Mouse (Mus musculus): ENCODE data around the gene Nr2e1. TPM values are rescaled to one million over a fixed set of nuclear protein-coding genes. Genes with fewer than 3 reads are reported as not detected.

Nr2e1 gene
- polyA plus RNA-seq, 1 experiment: 0.51 TPM

DNA sequence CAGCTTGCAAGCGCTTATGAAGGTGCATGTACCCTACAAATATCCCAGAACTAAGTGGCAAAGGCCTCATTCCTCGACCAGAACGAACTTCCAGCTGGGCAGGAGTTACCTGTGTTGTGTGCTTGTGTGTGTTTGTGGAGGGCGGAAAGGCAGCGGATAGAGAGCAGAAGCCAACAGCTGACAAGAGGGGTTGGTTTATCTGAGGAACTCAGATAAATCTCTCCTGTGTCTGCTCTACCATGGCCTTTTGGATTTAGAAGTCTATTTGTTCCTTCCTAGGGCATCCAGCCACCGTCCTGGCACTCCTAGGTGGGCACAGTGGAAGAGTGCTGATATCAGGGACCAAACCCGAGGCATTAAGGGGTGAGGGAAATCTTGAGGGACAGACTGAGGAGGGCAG is 9.8 kb upstream of the Nr2e1 start:
- Histone ChIP-seq H3K4me1 (ENCODE audit: control insufficient read depth, insufficient read depth, low read length) (peaks cover 12% of the 10 kb centered on the region), H3K36me3 (ENCODE audit: control insufficient read depth, insufficient read depth, low read length) (no peaks in the 10 kb centered on the region), H3K27ac (ENCODE audit: control insufficient read depth, insufficient read depth, low read depth, low read length) (no peak overlapping the region), H3K27me3 (ENCODE audit: control insufficient read depth, insufficient read depth, low read length) (peaks cover 7% of the 10 kb centered on the region), H3K4me3 (ENCODE audit: control insufficient read depth, low read depth, low read length) (no peak overlapping the region)
- TF ChIP-seq POLR2A (IDR thresholded peaks at IDR 0.05; ENCODE audit: control insufficient read depth, low read depth, low read length) (no peak), CTCF (IDR thresholded peaks at IDR 0.05; ENCODE audit: control insufficient read depth, insufficient read depth, insufficient replicate concordance, low read depth, low read length) (no peak)

DNA sequence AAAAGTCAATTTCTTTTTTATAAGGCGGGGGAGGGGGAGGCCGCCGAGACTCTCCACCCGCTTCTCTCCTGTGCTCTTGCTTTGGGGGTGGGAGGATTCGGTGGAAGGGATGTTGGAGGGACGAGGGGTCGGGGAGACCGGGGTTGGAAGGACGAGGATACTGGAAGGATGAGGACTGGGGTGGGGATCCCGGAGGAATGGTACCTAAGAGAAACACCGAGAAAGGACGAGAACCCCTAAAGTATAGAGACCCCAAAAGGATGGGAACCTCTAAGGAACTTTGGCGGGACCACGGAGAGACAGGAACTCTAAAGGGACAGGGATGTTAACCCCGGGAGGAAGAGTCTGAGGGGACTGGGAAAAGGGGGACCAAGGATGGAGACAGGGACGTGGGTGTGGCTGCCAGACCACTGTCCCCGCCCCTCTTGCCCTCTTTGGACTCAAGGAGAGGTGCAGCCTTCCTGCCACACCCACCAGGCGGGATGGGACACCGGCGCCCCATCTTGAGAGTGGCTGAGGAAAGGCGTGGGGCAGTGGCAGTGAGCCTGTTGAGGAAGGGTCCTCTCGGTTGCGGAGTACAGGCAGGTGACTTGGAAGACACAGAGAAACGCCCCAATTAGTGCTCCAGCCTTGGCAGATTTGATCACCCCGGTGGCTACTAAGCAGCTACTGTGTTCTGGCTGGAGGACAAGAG is 8.7 kb upstream of the Nr2e1 start:
- peaks cover 7% of the 10 kb centered on the region for H3K27me3 ChIP-seq (ENCODE audit: control insufficient read depth, insufficient read depth, low read length)
- peaks cover 12% of the 10 kb centered on the region for H3K4me1 ChIP-seq (ENCODE audit: control insufficient read depth, insufficient read depth, low read length)
- TF ChIP-seq POLR2A (IDR thresholded peaks at IDR 0.05; ENCODE audit: control insufficient read depth, low read depth, low read length): no peak
- no peak for TF ChIP-seq CTCF (IDR thresholded peaks at IDR 0.05; ENCODE audit: control insufficient read depth, insufficient read depth, insufficient replicate concordance, low read depth, low read length)
- no peaks in the 10 kb centered on the region for H3K36me3 ChIP-seq (ENCODE audit: control insufficient read depth, insufficient read depth, low read length)
- no peak overlapping the region; the same call in 1 of the 2 replicates for H3K4me3 ChIP-seq (ENCODE audit: control insufficient read depth, low read depth, low read length)
- H3K27ac ChIP-seq (ENCODE audit: control insufficient read depth, insufficient read depth, low read depth, low read length): no peak overlapping the region

DNA sequence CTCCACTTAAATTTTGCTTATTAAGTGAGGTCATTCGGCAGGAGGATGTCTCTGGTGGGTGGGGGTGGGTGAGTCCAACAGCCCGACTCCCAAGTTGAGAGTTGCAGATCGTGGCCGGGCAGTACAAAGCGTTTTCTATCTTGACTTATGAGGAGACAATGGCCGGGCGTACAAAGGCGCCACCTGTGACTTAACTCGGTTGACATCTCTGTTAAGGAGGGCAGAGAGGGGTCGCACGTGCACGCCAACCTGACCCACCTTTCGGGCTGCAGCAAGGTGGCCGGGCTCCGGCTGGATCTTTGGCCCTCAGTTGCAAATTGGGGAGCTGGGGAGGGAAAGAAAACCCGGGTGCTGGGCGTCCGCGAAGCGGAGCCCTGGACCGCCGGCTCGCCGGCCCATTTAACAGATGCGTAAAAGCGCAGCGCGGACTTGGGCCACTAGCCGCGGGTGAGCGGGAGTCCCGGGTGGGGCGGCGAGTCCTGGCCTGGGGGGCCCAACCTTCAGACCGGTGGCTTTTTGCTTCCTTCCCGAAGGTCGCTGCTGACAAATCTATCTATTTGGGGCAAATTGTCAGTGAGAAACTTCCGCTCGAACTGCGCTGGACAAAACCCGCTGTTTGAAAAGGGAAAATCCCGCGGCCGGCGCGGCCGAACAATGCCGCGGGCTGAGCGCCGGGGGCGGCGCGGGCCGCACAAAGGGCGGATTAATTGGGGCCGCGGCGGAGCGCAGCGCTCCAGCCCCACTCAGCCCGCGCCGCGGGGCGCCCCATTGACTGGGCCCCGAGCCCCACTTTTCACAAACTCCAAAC is 8.0 kb upstream of the Nr2e1 start:
- Histone ChIP-seq H3K27ac (ENCODE audit: control insufficient read depth, insufficient read depth, low read depth, low read length) (no peak overlapping the region), H3K4me1 (ENCODE audit: control insufficient read depth, insufficient read depth, low read length) (peaks cover 12% of the 10 kb centered on the region), H3K36me3 (ENCODE audit: control insufficient read depth, insufficient read depth, low read length) (no peaks in the 10 kb centered on the region), H3K4me3 (ENCODE audit: control insufficient read depth, low read depth, low read length) (peak overlapping the region; percentile 22; the same call in 1 of the 2 replicates), H3K27me3 (ENCODE audit: control insufficient read depth, insufficient read depth, low read length) (peaks cover 7% of the 10 kb centered on the region)
- TF ChIP-seq CTCF (IDR thresholded peaks at IDR 0.05; ENCODE audit: control insufficient read depth, insufficient read depth, insufficient replicate concordance, low read depth, low read length): no peak
- TF ChIP-seq POLR2A (IDR thresholded peaks at IDR 0.05; ENCODE audit: control insufficient read depth, low read depth, low read length): no peak

DNA sequence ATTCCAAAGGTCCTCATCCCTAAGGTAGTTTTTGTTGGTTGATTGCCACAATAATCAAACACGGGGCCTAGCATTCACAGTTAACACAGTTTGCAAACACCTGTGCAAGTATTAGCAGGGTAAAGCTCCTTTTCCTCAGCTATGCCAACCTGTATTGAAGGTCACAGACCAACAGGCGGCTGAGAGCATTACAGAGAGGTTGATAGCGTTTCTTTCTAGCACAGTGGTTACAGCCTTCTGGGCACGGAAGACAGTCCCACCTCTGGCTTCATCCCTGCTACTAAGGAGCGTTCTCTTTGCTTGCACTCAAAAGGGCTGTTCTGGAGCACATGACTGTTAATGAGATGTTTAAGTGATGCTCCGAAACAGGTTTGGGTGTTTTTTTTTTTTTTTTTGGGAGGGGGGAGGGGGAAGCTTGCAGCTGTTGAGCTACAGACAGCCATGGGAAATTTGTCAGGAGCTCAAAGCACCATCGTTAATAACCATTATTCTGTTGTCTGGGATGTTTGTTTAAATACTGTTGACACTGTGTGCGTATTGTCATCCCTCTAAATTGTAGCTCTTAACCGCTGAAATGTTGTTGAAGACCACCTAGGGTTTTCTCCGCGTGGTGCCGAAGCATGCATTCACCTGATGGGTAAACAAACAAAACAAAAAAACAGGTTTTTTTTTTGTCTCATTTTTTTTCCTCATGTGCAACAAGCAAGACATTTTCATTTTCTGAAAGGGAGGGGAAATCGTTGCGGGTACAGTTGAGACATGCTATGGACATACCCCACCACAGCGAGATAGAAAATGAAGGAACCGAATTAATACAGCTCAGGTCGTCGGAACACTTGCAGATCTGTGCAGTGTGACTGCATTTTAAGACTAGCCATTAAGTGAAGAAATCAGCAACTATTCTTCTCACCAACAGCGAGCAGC is 7.1 kb upstream of the Nr2e1 start:
- no peaks in the 10 kb centered on the region for H3K36me3 ChIP-seq (ENCODE audit: control insufficient read depth, insufficient read depth, low read length)
- peaks cover 7% of the 10 kb centered on the region for H3K27me3 ChIP-seq (ENCODE audit: control insufficient read depth, insufficient read depth, low read length)
- no peak overlapping the region for H3K27ac ChIP-seq (ENCODE audit: control insufficient read depth, insufficient read depth, low read depth, low read length)
- peaks cover 12% of the 10 kb centered on the region for H3K4me1 ChIP-seq (ENCODE audit: control insufficient read depth, insufficient read depth, low read length)
- no peak overlapping the region for H3K4me3 ChIP-seq (ENCODE audit: control insufficient read depth, low read depth, low read length)
- TF ChIP-seq CTCF (IDR thresholded peaks at IDR 0.05; ENCODE audit: control insufficient read depth, insufficient read depth, insufficient replicate concordance, low read depth, low read length) (no peak), POLR2A (IDR thresholded peaks at IDR 0.05; ENCODE audit: control insufficient read depth, low read depth, low read length) (no peak)

DNA sequence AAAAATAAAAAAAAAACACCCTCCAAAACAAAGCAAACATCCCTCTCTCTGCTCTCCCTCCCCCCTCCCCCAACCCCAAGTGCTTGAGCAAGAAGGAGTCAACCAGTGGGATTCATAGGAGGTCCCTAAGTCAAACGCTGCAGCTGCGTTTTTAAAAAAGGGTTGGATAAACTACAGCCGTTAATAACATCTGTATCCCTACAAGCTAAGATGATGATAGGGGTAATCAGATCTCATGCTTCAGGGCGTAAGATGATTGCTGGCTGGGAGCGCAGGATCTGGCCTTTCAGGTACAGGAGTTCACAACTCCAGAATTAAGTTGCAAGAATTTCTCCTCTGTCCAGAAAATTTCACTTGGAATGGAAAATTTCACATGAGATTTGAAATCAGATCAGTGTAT is 6.1 kb upstream of the Nr2e1 start:
- no peak overlapping the region for H3K4me3 ChIP-seq (ENCODE audit: control insufficient read depth, low read depth, low read length)
- H3K36me3 ChIP-seq (ENCODE audit: control insufficient read depth, insufficient read depth, low read length): no peaks in the 10 kb centered on the region
- peaks cover 13% of the 10 kb centered on the region for H3K4me1 ChIP-seq (ENCODE audit: control insufficient read depth, insufficient read depth, low read length)
- H3K27ac ChIP-seq (ENCODE audit: control insufficient read depth, insufficient read depth, low read depth, low read length): no peak overlapping the region
- TF ChIP-seq CTCF (IDR thresholded peaks at IDR 0.05; ENCODE audit: control insufficient read depth, insufficient read depth, insufficient replicate concordance, low read depth, low read length) (no peak), POLR2A (IDR thresholded peaks at IDR 0.05; ENCODE audit: control insufficient read depth, low read depth, low read length) (no peak)
- peaks cover 7% of the 10 kb centered on the region for H3K27me3 ChIP-seq (ENCODE audit: control insufficient read depth, insufficient read depth, low read length)

DNA sequence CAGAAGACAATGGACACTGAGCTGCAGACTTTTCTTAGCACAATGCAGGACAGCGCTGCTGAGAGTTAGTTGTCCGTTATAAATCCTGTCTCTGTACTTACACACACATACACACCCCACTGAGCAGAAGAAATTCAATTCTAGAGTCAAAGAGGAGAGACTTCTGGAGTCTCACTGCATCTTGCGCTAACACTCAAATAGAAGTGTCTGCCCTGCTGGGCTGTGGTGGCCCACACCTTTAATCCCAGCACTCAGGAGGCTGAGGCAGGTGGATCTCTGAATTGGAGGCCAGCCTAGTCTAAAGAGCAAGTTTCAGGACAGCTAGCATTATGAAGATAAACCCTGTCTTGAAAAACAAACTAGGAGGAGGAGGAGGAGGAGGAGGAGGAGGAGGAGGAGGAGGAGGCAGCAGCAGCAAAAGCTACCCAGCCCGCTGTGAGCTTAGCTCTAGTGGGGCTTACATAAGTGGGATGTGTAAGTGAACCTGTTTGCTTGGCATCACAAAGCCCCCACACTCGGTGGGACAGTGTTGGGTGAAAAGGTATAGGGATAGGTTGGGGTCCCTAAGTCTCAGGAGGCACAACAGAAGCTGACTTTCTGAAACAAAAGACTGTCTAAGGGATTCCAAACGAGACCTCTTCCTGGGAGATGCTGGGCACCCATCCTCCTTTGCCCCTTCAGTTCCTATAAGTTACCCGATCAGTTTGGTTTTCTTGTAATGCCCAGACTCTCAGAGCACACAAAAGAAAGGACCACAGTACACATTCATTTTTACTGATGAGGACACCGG is 4.7 kb upstream of the Nr2e1 start:
- no peak for TF ChIP-seq POLR2A (IDR thresholded peaks at IDR 0.05; ENCODE audit: control insufficient read depth, low read depth, low read length)
- no peak for TF ChIP-seq CTCF (IDR thresholded peaks at IDR 0.05; ENCODE audit: control insufficient read depth, insufficient read depth, insufficient replicate concordance, low read depth, low read length)
- no peak overlapping the region for H3K4me3 ChIP-seq (ENCODE audit: control insufficient read depth, low read depth, low read length)
- H3K27ac ChIP-seq (ENCODE audit: control insufficient read depth, insufficient read depth, low read depth, low read length): no peak overlapping the region
- no peaks in the 10 kb centered on the region for H3K36me3 ChIP-seq (ENCODE audit: control insufficient read depth, insufficient read depth, low read length)
- H3K27me3 ChIP-seq (ENCODE audit: control insufficient read depth, insufficient read depth, low read length): peaks cover 12% of the 10 kb centered on the region
- peaks cover 19% of the 10 kb centered on the region for H3K4me1 ChIP-seq (ENCODE audit: control insufficient read depth, insufficient read depth, low read length)

Data from testis, adult 2 months (tissue).